Mouse (Mus musculus): ENCODE results near the gene Camta2. TPM values are rescaled to one million over a fixed set of nuclear protein-coding genes. Genes with fewer than 3 reads are reported as not detected.

The Camta2 gene
- total and polyA plus RNA-seq, 2 experiments from 2014 or later, result 8.7 to 10.5 TPM

GRCm38 (mm10) chr11:70646691-70647650, 40.9 kb downstream of the Camta2 start, which contains the start of the genes Rnf167 and Slc25a11:
TSS of gene Rnf167 (plus strand) at chr11:70647235.
TSS of gene Slc25a11 (minus strand) at chr11:70647479.
- DNase-seq (ENCODE audit: low spot score), result peak; percentile 99
- peak within 1 kb of the TSS; percentile 95 for H3K4me2 ChIP-seq (ENCODE audit: low read depth, low read length)
- peak within 1 kb of the TSS; percentile 86 for H3K9ac ChIP-seq (replicated peaks; ENCODE audit: low read depth, low read length)
- peak; percentile 93 for ATAC-seq (ENCODE audit: insufficient read depth, low read depth)
- H3K4me3 ChIP-seq (ENCODE audit: low read depth, low read length), result peak within 1 kb of the TSS; percentile 80
- H3K9me3 ChIP-seq (replicated peaks; ENCODE audit: control insufficient read depth, low read length), result no peaks in the 10 kb centered on the region
- no peaks in the 10 kb centered on the region for H3K27me3 ChIP-seq (ENCODE audit: control insufficient read depth, insufficient read depth, low read length)
- peaks cover 8% of the 10 kb centered on the region; the same call in 1 of the 2 replicates for H3K4me1 ChIP-seq (ENCODE audit: control insufficient read depth, insufficient read depth)
- H3K27ac ChIP-seq (ENCODE audit: low read depth), result peak within 1 kb of the TSS; percentile 97
- 0 out of 2 replicates have a peak, but pooled peaks have one; percentile 26 for TF ChIP-seq CTCF (IDR thresholded peaks at IDR 0.05; ENCODE audit: low read depth)
- peak; percentile 87 for TF ChIP-seq EP300 (IDR thresholded peaks at IDR 0.05; ENCODE audit: low read depth)
- H3K36me3 ChIP-seq (replicated peaks; ENCODE audit: control insufficient read depth, insufficient read depth, low read length), result peaks cover 52% of the 10 kb centered on the region
- whole genome bisulfite sequencing, result under 1% methylated on average over 63 of the region's 63 CpGs

- Histone ChIP-seq H3K36me3 (replicated peaks; ENCODE audit: control insufficient read depth, insufficient read depth, low read length) (peaks cover 45% of the 10 kb centered on the region), H3K4me2 (ENCODE audit: low read depth, low read length) (peak overlapping the region; percentile 78), H3K4me1 (ENCODE audit: control insufficient read depth, insufficient read depth) (peaks cover 8% of the 10 kb centered on the region; the same call in 1 of the 2 replicates), H3K4me3 (ENCODE audit: low read depth, low read length) (peak overlapping the region; percentile 80), H3K9me3 (replicated peaks; ENCODE audit: control insufficient read depth, low read length) (no peaks in the 10 kb centered on the region), H3K9ac (replicated peaks; ENCODE audit: low read depth, low read length) (peak overlapping the region; percentile 77), H3K27me3 (ENCODE audit: control insufficient read depth, insufficient read depth, low read length) (no peaks in the 10 kb centered on the region), H3K27ac (ENCODE audit: low read depth) (peak overlapping the region; percentile 87)
- ATAC-seq (ENCODE audit: insufficient read depth, low read depth) (no peak), DNase-seq (ENCODE audit: low spot score) (peak; percentile 15)
- 12% methylated on average over 3 of the region's 3 CpGs for WGBS
- TF ChIP-seq CTCF (IDR thresholded peaks at IDR 0.05; ENCODE audit: low read depth) (no peak), EP300 (IDR thresholded peaks at IDR 0.05; ENCODE audit: low read depth) (no peak)
Measured at GRCm38 (mm10) chr11:70646259-70646555, 41.7 kb downstream of the Camta2 start.

DNA sequence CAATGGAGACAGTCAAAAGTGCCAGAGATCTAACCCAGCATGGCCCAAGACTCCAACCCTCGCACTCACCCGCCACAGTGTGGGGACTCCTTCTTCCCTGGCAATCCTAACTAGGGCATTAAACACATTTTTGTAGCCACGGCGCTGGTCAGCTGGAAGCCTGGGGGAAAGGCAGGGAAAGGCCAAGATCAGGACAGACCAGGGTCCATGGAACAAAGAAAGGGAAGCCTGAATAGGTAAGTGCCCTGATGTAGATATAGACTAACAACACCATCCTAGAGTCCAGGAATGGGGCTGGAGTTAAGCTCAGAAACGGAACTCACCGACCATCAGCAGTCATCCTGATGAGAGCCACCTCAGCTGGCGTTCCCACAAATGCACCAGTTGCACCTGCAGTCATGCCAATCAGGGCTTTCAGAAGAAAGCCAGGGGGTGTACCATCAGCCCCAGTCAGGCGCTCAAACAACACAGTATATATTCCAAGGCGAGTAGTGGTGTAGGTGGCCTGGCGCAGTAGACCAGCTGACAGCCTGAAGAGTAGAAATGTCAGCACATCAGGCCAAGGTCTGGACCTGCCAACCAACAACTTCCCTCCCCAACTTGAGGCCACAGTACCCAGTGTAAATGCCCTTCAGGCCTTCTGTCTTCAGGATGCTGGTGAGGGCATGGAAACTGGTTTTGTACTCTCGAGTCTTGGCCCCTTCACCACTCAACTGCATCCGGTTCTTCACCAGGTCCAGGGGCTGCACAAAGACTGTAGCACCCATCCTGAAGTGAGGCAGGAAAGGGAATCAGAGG, 42.2 kb downstream of the Camta2 start:
- TF ChIP-seq EP300 (IDR thresholded peaks at IDR 0.05; ENCODE audit: low read depth) (no peak), CTCF (IDR thresholded peaks at IDR 0.05; ENCODE audit: low read depth) (no peak)
- H3K27me3 ChIP-seq (ENCODE audit: control insufficient read depth, insufficient read depth, low read length), result no peaks in the 10 kb centered on the region
- peak overlapping the region; percentile 78 for H3K4me2 ChIP-seq (ENCODE audit: low read depth, low read length)
- peak overlapping the region; percentile 87 for H3K27ac ChIP-seq (ENCODE audit: low read depth)
- H3K4me1 ChIP-seq (ENCODE audit: control insufficient read depth, insufficient read depth), result peaks cover 8% of the 10 kb centered on the region; the same call in 1 of the 2 replicates
- no peak; the same call in 1 of the 2 replicates for ATAC-seq (ENCODE audit: insufficient read depth, low read depth)
- H3K4me3 ChIP-seq (ENCODE audit: low read depth, low read length), result peak overlapping the region; percentile 80
- peaks cover 39% of the 10 kb centered on the region for H3K36me3 ChIP-seq (replicated peaks; ENCODE audit: control insufficient read depth, insufficient read depth, low read length)
- H3K9ac ChIP-seq (replicated peaks; ENCODE audit: low read depth, low read length), result peak overlapping the region; percentile 77
- H3K9me3 ChIP-seq (replicated peaks; ENCODE audit: control insufficient read depth, low read length), result no peaks in the 10 kb centered on the region
- WGBS, result 61% methylated on average over 12 of the region's 12 CpGs
- DNase-seq (ENCODE audit: low spot score), result peak; percentile 42

DNA sequence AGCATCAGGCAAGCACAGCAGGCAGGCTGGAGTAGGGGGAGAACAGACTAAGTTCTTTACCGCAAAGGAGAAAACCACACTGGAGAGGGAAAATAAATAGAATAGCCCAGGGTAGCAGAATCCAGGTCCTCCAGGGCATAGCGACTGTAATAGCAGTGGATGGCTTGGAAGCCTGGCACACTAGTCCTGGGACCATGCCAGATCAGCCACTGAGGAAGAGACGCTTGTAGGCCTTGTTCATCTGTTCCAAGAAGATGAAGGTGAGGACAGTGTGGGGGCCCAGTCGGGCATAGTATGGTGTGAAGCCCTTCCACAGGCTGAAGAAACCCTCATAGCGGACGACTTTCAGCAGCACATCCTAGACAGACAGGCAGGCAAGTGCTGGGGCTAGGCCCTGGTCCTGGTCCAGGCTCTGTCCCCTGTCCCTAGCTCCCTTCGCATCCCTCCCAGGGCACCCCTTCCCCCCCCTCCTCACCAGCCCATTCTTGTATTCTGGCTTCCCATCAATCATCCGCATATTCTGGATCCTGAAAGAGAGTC, 43.3 kb downstream of the Camta2 start:
- no peaks in the 10 kb centered on the region for H3K27me3 ChIP-seq (ENCODE audit: control insufficient read depth, insufficient read depth, low read length)
- peaks cover 30% of the 10 kb centered on the region for H3K36me3 ChIP-seq (replicated peaks; ENCODE audit: control insufficient read depth, insufficient read depth, low read length)
- DNase-seq (ENCODE audit: low spot score) (no peak), ATAC-seq (ENCODE audit: insufficient read depth, low read depth) (no peak)
- peaks cover 8% of the 10 kb centered on the region; the same call in 1 of the 2 replicates for H3K4me1 ChIP-seq (ENCODE audit: control insufficient read depth, insufficient read depth)
- H3K9ac ChIP-seq (replicated peaks; ENCODE audit: low read depth, low read length), result no peak overlapping the region
- H3K4me2 ChIP-seq (ENCODE audit: low read depth, low read length), result no peak overlapping the region
- H3K9me3 ChIP-seq (replicated peaks; ENCODE audit: control insufficient read depth, low read length), result no peaks in the 10 kb centered on the region
- TF ChIP-seq CTCF (IDR thresholded peaks at IDR 0.05; ENCODE audit: low read depth) (no peak), EP300 (IDR thresholded peaks at IDR 0.05; ENCODE audit: low read depth) (no peak)
- 86% methylated on average over 8 of the region's 8 CpGs for WGBS
- no peak overlapping the region for H3K4me3 ChIP-seq (ENCODE audit: low read depth, low read length)
- H3K27ac ChIP-seq (ENCODE audit: low read depth), result no peak overlapping the region

DNA sequence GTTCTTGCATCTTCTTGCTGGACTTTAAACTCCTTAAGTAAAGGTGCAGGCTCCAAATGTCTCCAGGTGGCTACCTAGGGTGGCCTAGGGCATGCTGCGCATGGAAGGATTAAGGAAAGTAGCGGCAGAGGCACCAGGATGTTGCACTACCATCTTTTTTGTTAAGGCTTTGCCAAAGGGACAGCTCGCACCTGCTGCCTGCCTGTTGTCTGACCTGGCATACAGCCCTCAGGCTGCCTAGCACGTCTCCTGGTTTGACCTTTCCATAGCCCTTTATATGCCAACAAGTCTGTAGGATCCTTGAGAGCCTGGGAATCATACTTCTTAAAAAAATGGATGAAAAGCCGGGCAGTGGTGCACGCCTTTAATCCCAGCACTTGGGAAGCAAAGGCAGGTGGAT, 44.9 kb downstream of the Camta2 start:
- Histone ChIP-seq H3K9ac (replicated peaks; ENCODE audit: low read depth, low read length) (no peak overlapping the region), H3K4me1 (ENCODE audit: control insufficient read depth, insufficient read depth) (peaks cover 8% of the 10 kb centered on the region; the same call in 1 of the 2 replicates), H3K4me3 (ENCODE audit: low read depth, low read length) (no peak overlapping the region), H3K27me3 (ENCODE audit: control insufficient read depth, insufficient read depth, low read length) (no peaks in the 10 kb centered on the region), H3K9me3 (replicated peaks; ENCODE audit: control insufficient read depth, low read length) (no peaks in the 10 kb centered on the region), H3K27ac (ENCODE audit: low read depth) (no peak overlapping the region), H3K36me3 (replicated peaks; ENCODE audit: control insufficient read depth, insufficient read depth, low read length) (peaks cover 19% of the 10 kb centered on the region), H3K4me2 (ENCODE audit: low read depth, low read length) (no peak overlapping the region)
- peak; percentile 3 for DNase-seq (ENCODE audit: low spot score)
- 87% methylated on average over 6 of the region's 6 CpGs for WGBS
- no peak for TF ChIP-seq EP300 (IDR thresholded peaks at IDR 0.05; ENCODE audit: low read depth)
- no peak for TF ChIP-seq CTCF (IDR thresholded peaks at IDR 0.05; ENCODE audit: low read depth)
- no peak for ATAC-seq (ENCODE audit: insufficient read depth, low read depth)
